Mouse (Mus musculus): ENCODE measurements around the gene Tesk1.

DNA sequence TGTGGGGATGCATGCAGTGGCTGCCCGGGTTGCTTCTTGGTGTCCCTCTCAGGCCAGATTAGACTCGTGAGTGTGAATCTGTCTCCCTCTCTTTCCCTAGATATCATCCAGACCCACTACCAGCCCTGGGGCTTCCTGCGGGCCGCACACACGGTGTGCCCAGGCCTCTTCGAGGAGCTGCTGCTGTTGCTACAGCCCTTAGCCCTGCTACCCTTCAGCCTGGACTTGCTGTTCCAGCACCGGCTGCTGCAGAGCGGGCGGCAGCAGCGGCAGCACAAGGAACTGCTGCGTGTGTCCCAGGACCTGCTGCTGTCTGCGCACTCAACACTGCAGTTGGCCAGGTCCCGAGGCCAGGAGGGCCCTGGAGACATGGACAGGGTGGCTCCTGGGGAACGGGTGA, 16.5 kb upstream of the Tesk1 start:
- no peak for TF ChIP-seq CTCF (conservative IDR thresholded peaks at IDR 0.05 in 1 of 2, IDR thresholded peaks at IDR 0.05 in 1 of 2; ENCODE audit: low read depth in 2 of 2, low read length in 2 of 2)
- TF ChIP-seq POLR2A (IDR thresholded peaks at IDR 0.05; ENCODE audit: low read depth, low read length): no peak
- TF ChIP-seq CHD1 (IDR thresholded peaks at IDR 0.05; ENCODE audit: low read depth, low read length): no peak
- no peak for TF ChIP-seq JUND (conservative IDR thresholded peaks at IDR 0.05; ENCODE audit: low read depth, low read length)
- no peak for TF ChIP-seq E2F4 (IDR thresholded peaks at IDR 0.05; ENCODE audit: insufficient replicate concordance, low read depth, low read length)
- no peak for TF ChIP-seq UBTF (IDR thresholded peaks at IDR 0.05; ENCODE audit: low read depth, low read length)
- TF ChIP-seq ZC3H11A (IDR thresholded peaks at IDR 0.05; ENCODE audit: low read depth, low read length): no peak
- TF ChIP-seq CHD2 (IDR thresholded peaks at IDR 0.05; ENCODE audit: low read length): no peak
- no peak for TF ChIP-seq NRF1 (IDR thresholded peaks at IDR 0.05; ENCODE audit: low read depth, low read length)
- TF ChIP-seq IRF4 (IDR thresholded peaks at IDR 0.05; ENCODE audit: low read depth, low read length): no peak
- no peak for TF ChIP-seq ZNF384 (IDR thresholded peaks at IDR 0.05; ENCODE audit: low read depth, low read length)
- TF ChIP-seq ETS1 (conservative IDR thresholded peaks at IDR 0.05; ENCODE audit: low read depth, low read length): no peak
